Mouse (Mus musculus) intestine, postnatal 0 days (tissue): ENCODE data around the gene Usp40. TPM values are rescaled to one million over a fixed set of nuclear protein-coding genes. Genes with fewer than 3 reads are reported as not detected.

Experiments used
- ATAC-seq: fragments of 200-750 bp; cut with Nextera tagmentation; 2 replicates; pipeline ENCODE4 v1.8.0; 2017; ENCODE audit warnings: mild to moderate bottlenecking, moderate TSS enrichment, moderate library complexity
- H3K27ac ChIP-seq: fragments of 300-500 bp; sonication (generic); 2 replicates; pipeline ENCODE4 v1.5.1; 2014; ENCODE audit warnings: mild to moderate bottlenecking, low read depth, low read length, moderate library complexity
- H3K27me3 ChIP-seq: fragments of 300-500 bp; sonication (generic); replicated peaks from 2 replicates; pipeline ENCODE4 v1.6.1; 2014; ENCODE audit warnings: low read length, mixed read lengths; ENCODE audit not compliant: control insufficient read depth, insufficient read depth
- H3K36me3 ChIP-seq: fragments of 300-500 bp; sonication (generic); 2 replicates; pipeline ENCODE4 v1.6.1; 2014; ENCODE audit warnings: mild to moderate bottlenecking, moderate library complexity; ENCODE audit not compliant: control insufficient read depth, insufficient read depth
- H3K4me1 ChIP-seq: fragments of 300-500 bp; sonication (generic); replicated peaks from 2 replicates; pipeline ENCODE4 v1.6.1; 2014; ENCODE audit warnings: antibody characterized with exemption, low read length, mixed read lengths; ENCODE audit not compliant: control insufficient read depth, insufficient read depth
- H3K4me2 ChIP-seq: fragments of 300-500 bp; sonication (generic); replicated peaks from 2 replicates; pipeline ENCODE4 v1.6.1; 2014; ENCODE audit warnings: low read depth, mild to moderate bottlenecking, moderate library complexity
- H3K4me3 ChIP-seq: fragments of 300-500 bp; sonication (generic); 2 replicates; pipeline ENCODE4 v1.5.1; 2014; ENCODE audit warnings: low read depth, low read length
- H3K9ac ChIP-seq: fragments of 300-500 bp; sonication (generic); 2 replicates; pipeline ENCODE4 v1.6.1; 2014; ENCODE audit warnings: mild to moderate bottlenecking, low read depth, low read length
- H3K9me3 ChIP-seq: fragments of 300-500 bp; sonication (generic); 2 replicates; pipeline ENCODE4 v1.6.1; 2016; ENCODE audit warnings: mixed run types; ENCODE audit not compliant: control insufficient read depth
- CTCF ChIP-seq: sonication (generic); IDR thresholded peaks from 2 replicates; pipeline ENCODE4 v1.5.1; 2016; ENCODE audit warnings: low read depth, mild to moderate bottlenecking, control low read depth, antibody characterized with exemption, moderate library complexity
- WGBS: fragments of 180-500 bp; shearing (Covaris S2); extraction: QIAGEN DNeasy Blood & Tissue Kit; methylation state at CpG from one replicate; pipeline ENCODE4 v1.1.7; 2014; 5-methylcytosine and 5-hydroxymethylcytosine counted together
- polyA plus RNA-seq: library from polyadenylated mRNA; unstranded; fragments of >200 nt; fragmentation: Nextera tagmentation; extraction: Ambion mirVana; gene quantifications from 2 replicates; pipeline ENCODE4 v1.2.1, GENCODE M21; 2015

Usp40 gene
- polyA plus RNA-seq, 1 experiment from 2014 or later = 12.3 TPM

DNA sequence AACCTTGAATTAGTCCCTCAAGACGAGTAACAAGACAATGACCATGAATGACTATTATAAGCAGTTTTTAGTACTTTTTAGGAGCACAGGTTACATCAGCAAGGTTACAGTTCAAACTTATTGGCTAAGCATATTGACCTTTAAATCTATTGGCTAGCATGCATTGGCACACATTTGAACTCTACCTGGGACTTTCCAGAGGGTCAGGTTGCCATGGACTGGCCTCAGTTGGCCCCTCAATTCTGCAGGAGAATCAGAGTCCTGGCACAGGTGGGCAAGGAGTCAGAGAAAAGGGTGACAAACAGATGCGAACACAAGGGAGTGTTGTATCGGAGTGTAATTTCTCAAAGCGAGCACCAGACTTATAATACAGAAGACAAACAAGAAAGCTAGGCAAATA lies 6.3 kb upstream of the Usp40 start:
- no peak overlapping the region for H3K27ac ChIP-seq
- no peaks in the 10 kb centered on the region for H3K36me3 ChIP-seq
- no peak overlapping the region for H3K4me2 ChIP-seq
- no peaks in the 10 kb centered on the region for H3K27me3 ChIP-seq
- no peaks in the 10 kb centered on the region for H3K4me1 ChIP-seq
- H3K4me3 ChIP-seq = no peak overlapping the region
- 95% methylated on average over 4 of the region's 4 CpGs for WGBS
- ATAC-seq = no peak
- no peaks in the 10 kb centered on the region for H3K9me3 ChIP-seq
- H3K9ac ChIP-seq = no peak overlapping the region
- no peak for TF ChIP-seq CTCF

DNA sequence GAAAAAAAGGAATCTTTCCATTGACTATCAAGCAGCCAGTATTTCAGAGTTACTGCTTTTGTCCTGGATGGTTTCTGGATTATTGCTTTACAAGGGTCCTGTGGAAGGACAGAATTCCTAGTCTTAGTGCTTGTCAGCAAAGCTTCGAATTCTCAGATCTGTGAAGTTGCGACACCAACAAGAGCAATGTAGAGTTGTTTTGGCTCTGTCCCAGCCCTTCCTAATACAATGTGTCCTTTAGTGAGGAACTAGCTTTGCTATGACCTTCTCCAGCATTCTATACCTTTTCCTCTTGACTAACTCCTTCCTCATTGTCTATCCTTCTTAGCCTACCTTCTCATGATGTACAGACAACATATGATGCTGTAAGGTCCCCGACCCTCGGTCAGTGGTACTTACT lies 5.8 kb upstream of the Usp40 start:
- Histone ChIP-seq H3K4me3 (no peak overlapping the region), H3K4me2 (no peak overlapping the region), H3K27ac (no peak overlapping the region), H3K9me3 (no peaks in the 10 kb centered on the region), H3K9ac (no peak overlapping the region), H3K36me3 (no peaks in the 10 kb centered on the region), H3K4me1 (no peaks in the 10 kb centered on the region), H3K27me3 (no peaks in the 10 kb centered on the region)
- TF ChIP-seq CTCF = no peak
- ATAC-seq = 0 out of 2 replicates have a peak, but pooled peaks have one; percentile 13
- 72% methylated on average over 4 of the region's 4 CpGs for WGBS

- peaks cover 2% of the 10 kb centered on the region; the same call in 1 of the 2 replicates for H3K4me1 ChIP-seq
- WGBS = 35% methylated on average over 3 of the region's 3 CpGs
- H3K27ac ChIP-seq = 0 out of 2 replicates have a peak overlapping the region, but pooled peaks have one; percentile 42
- no peaks in the 10 kb centered on the region for H3K36me3 ChIP-seq
- ATAC-seq = peak; percentile 67
- H3K9me3 ChIP-seq = no peaks in the 10 kb centered on the region
- H3K27me3 ChIP-seq = no peaks in the 10 kb centered on the region
- TF ChIP-seq CTCF = no peak
- H3K4me2 ChIP-seq = no peak overlapping the region
- H3K4me3 ChIP-seq = no peak overlapping the region
- H3K9ac ChIP-seq = no peak overlapping the region
Measured at GRCm38 (mm10) chr1:88013726-88014125, 5.4 kb upstream of the Usp40 start.

DNA sequence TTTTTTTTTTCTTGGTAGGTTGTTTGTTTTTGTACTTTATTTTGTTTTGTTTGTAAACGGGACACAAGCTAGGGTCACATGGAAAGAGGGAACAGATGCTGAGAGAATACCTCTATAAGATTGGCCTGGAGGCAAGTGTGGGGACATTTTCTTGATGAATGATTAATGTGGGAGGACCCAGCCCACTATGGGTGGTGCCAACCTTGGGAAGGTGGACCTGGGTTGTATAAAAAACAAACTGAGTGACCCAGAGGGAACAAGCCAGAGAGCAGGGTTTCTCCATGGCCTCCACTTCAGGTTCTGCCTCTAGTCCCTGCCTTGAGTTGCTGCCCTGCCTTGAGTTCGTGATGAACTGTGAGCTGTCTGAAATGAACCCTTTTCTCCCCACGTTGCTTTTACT lies 1.2 kb upstream of the Usp40 start:
- H3K36me3 ChIP-seq = no peaks in the 10 kb centered on the region
- no peaks in the 10 kb centered on the region for H3K27me3 ChIP-seq
- peaks cover 8% of the 10 kb centered on the region; the same call in 1 of the 2 replicates for H3K4me1 ChIP-seq
- H3K4me2 ChIP-seq = no peak overlapping the region
- ATAC-seq = no peak
- no peak overlapping the region for H3K27ac ChIP-seq
- no peak overlapping the region for H3K4me3 ChIP-seq
- TF ChIP-seq CTCF = no peak
- H3K9ac ChIP-seq = no peak overlapping the region
- 62% methylated on average over 3 of the region's 3 CpGs for WGBS
- H3K9me3 ChIP-seq = no peaks in the 10 kb centered on the region

- WGBS = 45% methylated on average over 4 of the region's 4 CpGs
- Histone ChIP-seq H3K4me3 (peak overlapping the region; percentile 69), H3K27me3 (no peaks in the 10 kb centered on the region), H3K9me3 (no peaks in the 10 kb centered on the region), H3K36me3 (0 out of 2 replicates have a peak, but pooled peaks cover 3% of the 10 kb centered on the region), H3K27ac (no peak overlapping the region), H3K4me2 (peak overlapping the region; percentile 75), H3K4me1 (peaks cover 8% of the 10 kb centered on the region; the same call in 1 of the 2 replicates), H3K9ac (no peak overlapping the region; the same call in 1 of the 2 replicates)
- no peak for TF ChIP-seq CTCF
- ATAC-seq = no peak
Measured at GRCm38 (mm10) chr1:88008735-88009134, 384 bp upstream of the Usp40 start.

GRCm38 (mm10) chr1:88007692-88008210 lies 600 bp downstream of the Usp40 start:
- Histone ChIP-seq H3K4me3 (peak overlapping the region; percentile 69), H3K36me3 (peaks cover 12% of the 10 kb centered on the region; the same call in 1 of the 2 replicates), H3K4me2 (peak overlapping the region; percentile 75), H3K27ac (peak overlapping the region; percentile 90), H3K4me1 (peaks cover 8% of the 10 kb centered on the region; the same call in 1 of the 2 replicates), H3K9me3 (no peaks in the 10 kb centered on the region), H3K9ac (peak overlapping the region; percentile 88), H3K27me3 (no peaks in the 10 kb centered on the region)
- WGBS = 5% methylated on average over 5 of the region's 5 CpGs
- TF ChIP-seq CTCF = no peak
- ATAC-seq = peak; percentile 30; the same call in 1 of the 2 replicates
